Mouse (Mus musculus): Measurements from ENCODE around the gene Pawr.

The Pawr gene

DNA sequence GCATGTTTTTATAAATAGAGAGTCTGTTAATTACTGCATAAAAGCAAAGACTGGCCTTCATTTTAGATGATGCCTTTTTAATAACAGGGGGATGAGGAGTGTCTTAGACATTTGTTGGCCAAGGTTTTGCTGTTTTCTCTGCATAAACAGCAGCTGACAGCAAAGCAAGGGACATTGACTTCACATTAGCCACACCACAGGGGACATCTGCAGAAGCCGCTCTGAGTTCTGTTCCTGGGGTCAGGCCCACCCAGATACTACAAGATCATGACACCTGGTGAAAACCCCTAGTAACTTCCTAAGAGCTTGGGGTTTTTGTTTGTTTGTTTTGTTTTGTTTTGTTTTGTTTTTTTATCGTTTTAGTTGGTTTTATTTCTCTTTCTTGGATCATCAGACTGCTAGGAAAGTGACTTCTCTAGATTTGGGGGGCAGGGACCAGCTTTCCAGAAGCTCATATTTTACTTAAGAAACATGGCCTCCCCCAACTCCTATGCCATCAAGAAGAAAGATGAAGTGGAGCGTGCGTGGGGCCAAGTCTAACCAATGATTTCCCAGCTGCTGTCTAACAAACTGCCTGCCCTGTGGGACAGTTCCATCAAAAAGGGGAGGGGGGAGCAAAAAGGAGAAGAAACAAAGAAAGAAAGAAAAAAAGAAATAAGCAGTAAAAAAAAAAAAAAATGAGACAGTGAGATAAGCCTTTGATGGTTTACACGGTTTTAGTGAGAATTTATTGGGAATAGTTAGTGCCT, 57.4 kb downstream of the Pawr start:
- DNase-seq (ENCODE audit: low read depth, low spot score) = no peak

DNA sequence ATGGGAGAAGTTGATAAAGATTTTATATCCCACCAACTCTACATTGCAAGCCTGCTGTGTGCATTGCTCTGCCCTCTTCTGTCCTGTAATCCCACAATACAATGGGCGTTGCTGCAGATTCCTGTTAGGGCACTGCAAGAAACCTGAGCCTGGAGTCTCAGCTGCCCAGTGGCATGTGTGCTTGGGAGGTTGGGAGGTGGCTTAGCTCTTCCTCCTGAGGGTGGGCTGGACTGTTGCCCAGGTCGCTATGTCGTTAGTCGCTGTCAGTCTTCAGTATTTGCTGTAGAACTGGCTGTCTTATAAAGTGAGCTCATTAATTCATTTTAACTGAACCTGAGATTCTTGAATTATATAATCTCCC, 58.0 kb downstream of the Pawr start:
- DNase-seq (ENCODE audit: low read depth, low spot score) = peak; percentile 33

DNA sequence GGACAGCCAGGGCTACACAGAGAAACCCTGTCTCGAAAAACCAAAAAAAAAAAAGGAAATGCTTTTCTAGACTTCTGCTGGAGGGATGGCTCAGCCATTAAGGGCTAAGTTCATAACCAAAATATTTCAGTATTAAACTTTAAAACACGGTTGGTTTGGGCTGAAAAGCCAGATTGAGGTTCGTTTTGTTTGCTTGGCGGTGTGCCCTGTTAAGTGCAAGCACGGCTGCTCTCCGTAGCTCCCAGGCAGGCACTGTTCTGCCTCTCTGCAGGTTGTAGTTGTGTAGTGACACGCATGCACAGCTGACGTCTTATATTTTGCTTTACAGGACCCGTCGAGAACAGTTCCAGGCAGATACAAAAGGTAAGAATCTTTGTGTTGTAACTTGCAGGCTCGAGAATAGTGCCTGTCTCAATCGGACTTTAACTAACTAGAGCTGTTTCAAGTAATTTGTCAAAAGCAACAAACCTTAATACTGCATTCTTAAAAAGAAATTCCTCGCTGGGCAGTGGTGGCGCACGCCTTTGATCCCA, 59.5 kb downstream of the Pawr start:
- DNase-seq (ENCODE audit: low read depth, low spot score) = no peak

DNA sequence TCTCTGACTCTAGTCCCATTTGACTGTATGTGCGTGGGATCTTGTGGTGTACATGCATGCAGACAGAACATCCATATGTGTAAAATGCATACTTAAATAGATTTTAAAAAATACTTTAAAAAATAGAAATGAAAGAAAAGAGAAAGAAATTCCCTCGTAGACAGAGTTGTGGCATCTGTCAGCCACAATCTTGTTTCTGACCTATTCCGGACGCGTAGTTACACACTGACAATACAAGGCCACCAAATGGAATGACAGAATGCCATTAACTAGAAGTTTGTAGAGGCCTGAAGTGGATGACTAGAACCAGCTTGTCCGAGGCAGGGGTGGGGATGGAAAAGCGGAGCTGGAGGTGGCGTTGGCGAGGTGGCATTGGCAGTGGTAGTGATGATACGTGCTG, 60.2 kb downstream of the Pawr start:
- no peak for DNase-seq (ENCODE audit: low read depth, low spot score)

DNA sequence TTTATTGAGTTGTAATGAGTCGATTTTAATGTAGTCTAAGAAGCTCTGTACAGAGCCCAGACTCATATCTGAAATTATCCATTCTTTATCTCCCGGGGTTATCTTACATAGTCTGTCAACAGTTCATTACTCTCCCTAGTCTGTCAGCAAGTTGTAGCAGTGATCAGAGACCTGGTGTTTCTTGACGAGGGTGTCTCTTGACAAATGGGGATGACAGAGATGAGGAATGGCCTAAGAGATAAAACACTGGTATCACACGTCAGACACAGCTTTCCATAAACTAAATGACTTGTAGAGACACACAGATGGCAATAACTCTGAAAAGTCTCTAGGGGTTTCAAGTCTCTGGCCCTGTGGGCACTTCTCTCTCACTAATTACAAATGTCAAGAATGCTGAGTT, 62.4 kb downstream of the Pawr start:
- no peak for DNase-seq (ENCODE audit: low read depth, low spot score)

DNA sequence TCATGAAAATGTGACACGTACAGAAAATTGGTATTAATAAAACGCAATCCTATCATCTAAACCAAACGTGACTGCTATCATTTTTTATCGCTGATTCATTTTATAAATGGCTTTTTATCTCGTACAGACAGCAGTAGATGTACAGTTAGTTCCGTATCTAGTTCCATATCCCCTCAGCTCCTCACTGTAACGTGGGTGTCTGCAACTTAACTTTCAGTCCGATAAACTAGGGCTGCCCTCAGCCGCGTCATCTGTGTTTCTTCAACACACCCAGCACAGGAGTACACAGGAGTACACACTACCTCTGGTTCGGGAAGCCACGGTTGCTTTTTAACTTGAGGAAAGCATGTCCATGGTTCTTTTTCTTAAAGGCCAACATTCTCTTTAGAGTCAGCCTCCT, 63.3 kb downstream of the Pawr start:
- no peak for DNase-seq (ENCODE audit: low read depth, low spot score)

DNA sequence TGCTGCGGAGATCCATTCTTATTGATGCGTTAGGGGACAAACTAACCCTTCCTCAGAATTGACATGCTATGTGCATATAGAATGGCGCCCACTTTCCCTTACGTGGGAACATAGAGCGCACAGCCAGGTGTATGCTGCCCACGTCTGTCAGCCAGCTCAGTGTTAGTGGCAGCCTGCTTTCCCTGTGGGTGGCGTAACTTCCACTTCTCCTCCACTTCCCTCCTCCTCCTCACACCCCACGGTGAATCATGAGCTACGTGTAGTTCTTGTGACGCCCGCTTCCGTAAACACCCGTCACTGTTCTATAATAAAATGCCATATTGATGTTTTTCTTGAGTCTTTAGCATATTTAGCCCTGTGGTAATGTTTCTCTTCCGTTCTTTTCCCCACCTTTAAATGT, 63.7 kb downstream of the Pawr start:
- no peak for DNase-seq (ENCODE audit: low read depth, low spot score)

DNA sequence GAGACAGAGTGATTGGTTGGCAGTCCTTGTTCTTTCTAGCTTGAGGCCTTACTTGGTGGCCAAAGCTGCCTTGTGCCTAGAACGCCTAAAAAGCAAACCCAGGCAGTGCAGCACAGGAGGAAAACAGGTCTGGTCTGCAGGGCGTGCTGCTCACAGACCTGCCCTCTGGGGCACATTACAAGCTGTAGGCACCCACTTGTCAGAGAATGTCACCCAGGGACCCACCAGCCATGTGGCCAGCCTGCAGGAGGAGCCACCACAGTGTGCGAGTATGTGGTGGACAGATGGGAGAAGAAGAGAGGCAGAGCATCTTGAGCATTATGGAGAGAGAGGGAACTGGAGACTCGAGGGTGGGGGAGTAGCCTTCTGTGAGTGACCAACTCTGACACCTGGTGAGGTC, 70.8 kb downstream of the Pawr start:
- no peak for DNase-seq (ENCODE audit: low read depth, low spot score)

DNA sequence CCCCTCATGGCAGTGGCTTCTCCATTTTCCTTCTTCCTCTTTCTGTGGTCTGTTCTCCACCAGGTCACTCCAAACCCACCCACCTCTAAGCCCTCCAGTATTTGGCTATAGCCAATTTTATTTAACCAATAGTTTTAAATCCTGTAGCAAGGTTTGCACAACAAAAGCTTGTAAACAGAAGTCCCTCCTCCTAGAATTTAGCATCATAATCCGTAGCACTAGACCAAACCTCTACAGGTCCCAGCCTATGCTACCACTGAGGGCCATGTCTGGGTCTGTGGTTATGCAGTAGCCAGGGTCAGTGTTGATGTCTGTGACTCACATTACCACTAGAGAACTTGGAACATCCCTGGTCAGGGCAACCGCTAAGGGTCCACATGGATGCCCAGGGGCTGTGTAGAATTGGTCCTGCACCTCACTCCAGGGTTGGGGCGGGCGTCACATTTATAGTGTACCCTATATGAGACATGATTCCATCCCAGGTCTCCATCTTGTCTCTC, 71.5 kb downstream of the Pawr start:
- peak; percentile 51 for DNase-seq (ENCODE audit: low read depth, low spot score)

DNA sequence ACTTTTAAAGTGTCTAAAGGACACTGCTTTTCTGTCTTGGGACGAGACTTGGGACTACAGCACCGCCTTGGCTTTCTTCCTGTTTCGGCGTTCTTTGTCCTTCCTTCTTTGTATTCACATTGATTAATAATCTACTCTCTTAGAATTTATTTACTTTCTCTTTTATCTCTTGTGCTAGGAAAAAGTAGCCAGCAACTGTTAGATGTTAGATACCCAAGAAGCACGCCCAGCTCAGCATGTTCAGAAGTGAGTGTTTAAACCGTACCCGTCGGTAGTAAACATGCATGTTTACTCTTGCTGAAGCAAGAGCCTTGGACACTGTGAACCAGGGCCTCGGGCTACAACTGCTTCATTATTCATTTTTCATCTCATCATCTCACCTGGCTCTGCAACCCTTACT, 72.2 kb downstream of the Pawr start:
- DNase-seq (ENCODE audit: low read depth, low spot score) = no peak

DNA sequence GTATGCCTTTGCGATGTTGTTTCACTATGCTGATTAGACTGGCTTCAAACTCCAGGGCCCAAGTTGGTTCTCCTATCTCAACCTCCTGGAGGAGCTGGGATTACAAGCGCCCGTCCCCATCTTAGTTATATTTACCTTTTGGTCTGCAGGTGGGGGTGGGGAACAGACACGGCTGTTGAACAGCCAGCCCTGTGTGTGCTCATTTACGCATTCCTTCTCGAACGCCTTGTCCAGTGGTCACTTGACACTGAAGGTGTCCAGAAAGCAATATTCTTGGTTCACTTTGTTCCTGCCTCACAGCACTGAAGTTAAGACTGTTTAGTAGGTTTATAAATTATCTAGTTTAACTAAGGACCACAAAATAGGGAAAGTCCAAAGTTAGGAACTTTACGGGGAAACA, 73.2 kb downstream of the Pawr start:
- DNase-seq (ENCODE audit: low read depth, low spot score) = no peak

DNA sequence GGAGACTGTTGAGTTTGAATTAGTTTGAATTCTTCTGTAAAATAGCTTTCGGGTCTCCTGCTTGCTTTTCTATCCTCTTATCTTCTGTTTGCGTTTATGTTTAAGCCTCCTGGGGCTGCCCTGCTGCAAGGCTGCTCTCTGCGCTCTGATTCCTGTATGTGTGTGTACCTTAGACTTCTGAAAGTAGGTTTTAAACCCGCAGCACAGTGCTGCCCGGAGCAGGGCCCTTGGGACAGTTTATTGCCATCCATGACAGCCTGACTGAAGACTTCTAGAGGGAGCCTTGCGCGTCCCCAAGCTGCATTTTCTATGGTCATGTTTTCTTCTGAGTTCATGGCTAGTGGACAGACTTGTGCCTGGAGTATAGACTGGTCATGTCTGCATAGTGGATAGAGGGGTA, 74.0 kb downstream of the Pawr start:
- DNase-seq (ENCODE audit: low read depth, low spot score) = no peak

DNA sequence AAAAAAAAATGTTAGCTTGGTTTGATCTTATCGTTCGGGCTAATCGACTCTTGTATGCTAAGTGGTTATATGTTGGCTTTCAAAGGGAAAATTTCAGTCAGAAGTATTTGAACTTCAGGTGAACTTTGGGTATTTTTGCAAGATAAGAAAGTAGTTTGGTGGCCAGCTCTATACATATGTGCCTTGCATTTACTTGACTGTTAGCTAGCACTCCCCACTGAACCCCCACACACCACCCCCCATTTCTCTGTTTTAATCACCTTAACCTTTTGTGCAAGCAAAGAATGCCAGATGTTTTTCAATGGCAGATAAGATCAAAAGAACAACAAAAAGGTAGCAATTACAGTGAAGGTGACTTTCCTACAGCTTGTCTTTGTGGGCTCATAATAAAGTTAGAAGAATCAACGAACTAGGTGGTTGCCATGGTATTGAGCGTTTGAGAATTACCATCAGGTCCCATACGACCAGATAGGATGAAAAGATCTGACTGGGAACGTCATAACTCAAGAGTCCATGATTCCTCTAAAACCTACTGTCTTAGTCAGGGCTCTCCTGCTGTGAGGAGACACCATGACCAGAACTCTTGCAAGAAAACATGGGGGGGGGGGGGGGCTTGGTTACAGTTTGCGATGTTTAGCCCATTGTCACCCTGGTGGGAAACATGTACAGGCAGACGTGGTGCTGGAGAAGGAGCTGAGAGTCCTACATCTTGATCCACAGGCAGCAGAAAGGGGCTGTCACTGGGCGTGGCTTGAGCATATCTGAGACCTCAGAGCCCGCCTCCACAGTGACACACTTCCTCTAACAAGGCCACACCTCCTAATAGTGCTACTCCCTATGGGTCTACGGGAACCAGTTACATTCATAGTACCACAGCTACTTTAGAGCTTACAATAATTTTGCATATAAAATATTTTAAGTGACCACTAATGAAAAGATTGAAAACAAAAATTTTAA, 75.2 kb downstream of the Pawr start:
- peak; percentile 74 for DNase-seq (ENCODE audit: low read depth, low spot score)

DNA sequence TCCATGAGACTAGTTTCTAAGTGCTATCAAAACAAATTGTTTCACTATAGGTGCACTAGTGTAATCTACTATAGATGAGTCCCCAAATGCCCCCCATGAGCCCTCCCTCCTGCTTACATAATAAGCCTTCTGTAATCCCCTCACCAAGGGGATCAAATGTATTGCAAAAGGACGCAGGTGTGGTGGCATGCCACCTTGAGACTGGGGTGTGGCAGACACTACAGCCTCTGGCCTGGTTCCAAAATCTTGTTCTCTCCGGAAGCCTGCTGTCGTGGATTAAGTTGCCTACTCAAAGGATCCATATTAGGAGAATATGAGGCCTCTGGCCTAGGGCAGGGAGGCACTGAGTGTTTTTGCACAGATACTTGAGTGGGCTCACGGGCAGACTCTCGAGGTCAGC, 76.1 kb downstream of the Pawr start:
- DNase-seq (ENCODE audit: low read depth, low spot score) = peak; percentile 39

DNA sequence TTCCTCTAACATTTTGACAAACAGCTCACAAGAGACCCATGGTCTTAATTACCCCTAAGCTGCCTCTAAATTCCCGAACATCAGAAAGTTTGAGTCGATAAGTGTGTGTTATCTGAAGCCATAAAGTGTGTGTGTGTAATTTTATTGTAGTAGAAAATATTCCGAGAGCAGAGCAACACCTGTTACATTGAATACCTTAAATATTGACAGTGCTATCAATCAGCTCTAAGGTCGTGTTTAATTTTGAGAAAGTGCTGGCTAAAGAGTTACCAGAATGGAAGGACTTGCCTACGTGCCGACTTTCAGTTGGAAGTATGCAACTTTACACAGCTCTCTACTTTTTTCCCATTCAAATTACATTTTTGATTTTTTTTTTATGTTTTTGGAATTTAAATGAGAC, 76.5 kb downstream of the Pawr start:
- DNase-seq (ENCODE audit: low read depth, low spot score) = no peak

DNA sequence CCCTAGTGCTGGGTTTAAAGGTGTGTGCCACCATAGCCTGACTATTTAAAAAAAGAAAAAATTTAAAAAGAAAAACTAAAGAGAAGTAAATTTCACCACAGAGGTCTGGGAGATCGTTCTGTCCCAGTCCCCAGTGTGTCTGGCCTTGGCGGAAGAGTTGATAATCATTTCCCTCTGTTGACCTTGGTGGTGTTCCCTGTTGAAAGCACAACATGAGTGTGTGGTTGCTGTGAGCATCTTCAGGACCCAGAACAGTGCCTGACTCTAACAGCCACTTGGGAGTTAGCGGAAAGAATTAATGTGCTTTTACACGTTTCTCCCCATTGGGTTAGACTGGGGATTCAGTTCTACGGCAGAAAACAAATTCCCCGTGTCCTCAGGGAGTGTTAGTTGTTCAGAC, 77.1 kb downstream of the Pawr start:
- DNase-seq (ENCODE audit: low read depth, low spot score) = no peak

DNA sequence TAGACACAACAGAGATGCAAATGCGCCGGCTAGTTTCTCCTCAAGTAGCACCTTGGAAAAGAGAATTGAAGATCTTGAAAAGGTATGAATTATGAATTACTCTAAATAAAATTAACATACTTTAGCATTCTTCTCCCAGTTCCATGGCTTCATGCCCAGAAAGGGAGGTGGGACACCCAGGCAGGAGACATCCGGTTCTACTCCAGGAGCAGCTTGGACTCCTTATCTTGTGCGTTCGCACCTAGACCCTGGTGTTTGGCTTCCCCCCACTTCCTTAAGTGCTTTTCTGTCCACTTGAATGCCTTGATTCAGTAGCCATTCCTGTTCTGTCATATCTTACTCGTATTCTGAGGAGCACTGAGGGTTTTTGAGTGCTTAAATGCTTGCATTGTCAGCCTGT, 77.6 kb downstream of the Pawr start:
- no peak for DNase-seq (ENCODE audit: low read depth, low spot score)

DNA sequence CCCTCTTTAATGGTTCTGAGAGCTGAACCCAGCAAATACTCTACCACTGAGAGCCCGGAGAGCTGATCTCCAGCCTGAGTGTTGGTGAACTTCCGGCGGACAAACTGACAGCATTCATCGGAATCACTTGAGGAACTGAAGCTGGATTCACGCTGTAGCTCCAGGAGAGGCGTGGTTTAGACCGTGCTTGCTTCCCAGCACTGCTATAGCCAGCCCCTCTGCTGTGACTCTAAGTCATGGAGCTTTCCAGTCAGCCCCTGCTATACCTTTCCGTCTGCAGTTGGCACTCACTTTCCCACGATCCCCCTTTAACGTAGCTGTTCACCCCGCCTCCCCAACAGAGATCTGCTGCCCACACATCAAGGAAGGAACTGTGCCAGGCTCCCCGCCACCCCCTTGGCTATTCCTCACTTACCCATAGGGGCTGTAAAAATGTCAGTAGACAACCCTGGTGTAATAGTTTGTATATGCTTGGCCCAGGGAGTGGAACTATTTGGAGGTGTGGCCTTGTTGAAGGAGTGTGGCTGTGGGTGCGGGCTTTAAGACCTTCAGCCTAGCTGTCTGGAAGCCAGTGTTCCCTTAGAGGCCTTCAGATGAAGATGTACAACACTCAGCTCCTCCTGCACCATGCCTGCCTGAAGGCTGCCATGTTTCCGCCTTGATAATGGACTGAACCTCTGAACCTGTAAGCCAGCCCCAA, 83.2 kb downstream of the Pawr start:
- peak; percentile 83 for DNase-seq (ENCODE audit: low read depth, low spot score)

DNA sequence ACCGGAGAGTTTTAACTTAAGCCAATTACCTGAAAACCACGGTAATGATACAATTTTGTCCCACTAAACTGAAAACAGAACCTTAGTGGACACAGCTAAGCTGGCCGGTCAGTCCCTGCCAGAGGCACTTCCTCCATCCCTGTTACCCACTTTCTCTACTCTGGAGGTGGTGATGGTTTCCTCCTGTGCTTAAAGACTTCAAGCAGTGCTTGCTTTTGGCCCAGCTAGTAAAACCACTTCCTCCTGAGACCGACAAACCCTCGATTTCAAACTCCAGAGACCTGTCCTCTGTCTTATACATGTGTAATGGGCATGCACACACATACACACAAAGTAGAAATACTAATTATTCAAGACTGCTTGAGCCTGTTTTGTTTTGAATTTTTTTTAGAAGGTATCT, 85.5 kb downstream of the Pawr start:
- no peak for DNase-seq (ENCODE audit: low read depth, low spot score)

DNA sequence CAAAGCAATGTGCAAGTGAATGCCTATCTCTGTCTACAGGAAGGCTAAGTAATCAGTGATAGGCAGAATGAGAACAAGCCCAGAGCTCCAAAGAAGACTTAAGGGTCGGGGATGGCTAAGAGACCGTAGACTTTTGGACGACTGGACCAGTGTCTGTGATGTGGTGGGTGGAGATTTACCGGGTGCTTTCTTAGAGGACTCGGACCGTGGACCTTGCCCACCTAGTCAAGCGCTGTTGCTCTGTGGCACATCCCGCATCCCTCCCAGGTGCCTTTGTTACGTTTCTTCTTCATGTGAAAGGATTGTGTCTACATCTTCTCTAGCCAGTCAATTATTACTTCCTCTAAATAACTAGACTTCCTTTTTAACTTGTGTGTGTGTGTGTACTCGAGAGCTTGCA, 98.6 kb downstream of the Pawr start:
- no peak for DNase-seq (ENCODE audit: low read depth, low spot score)

DNA sequence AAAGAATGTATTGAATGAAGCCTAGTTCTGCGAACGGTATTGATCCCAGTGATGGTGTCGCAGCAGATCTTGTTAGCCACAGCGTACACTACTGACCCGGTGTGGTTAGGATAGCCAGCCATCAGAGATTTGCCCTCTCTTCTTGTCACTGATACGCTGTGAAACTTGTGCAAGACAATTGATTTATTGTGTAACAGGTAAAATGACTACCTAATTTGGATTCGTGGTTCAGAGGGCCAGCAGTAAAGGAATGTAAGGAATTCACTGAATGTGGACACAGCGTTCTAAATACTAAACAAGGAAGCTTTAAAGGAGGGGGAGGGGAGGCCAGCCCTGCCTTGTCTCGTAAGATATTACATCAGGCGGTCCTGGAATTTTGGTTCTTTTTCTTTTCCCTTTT, 100.3 kb downstream of the Pawr start:
- peak; percentile 74 for DNase-seq (ENCODE audit: low read depth, low spot score)

DNA sequence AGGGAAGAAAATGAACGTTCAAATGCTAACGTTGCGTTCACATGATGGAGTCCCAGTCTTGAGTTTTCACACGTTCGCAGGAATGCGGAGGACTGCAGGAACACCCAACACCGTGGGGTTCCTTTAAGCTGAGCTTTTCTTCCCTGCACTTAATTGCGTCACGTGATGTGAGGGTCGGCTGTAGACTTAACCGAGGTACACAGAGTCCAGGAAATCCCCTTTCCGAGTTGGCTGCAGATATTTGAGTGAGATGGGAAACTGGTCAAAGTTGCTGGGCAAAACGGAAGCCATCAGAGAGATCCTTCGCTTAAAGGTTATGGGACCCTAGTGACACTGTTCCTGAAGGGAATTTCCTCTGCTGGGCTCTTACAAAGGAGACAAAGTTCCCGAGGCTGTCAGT, 102.1 kb downstream of the Pawr start:
- DNase-seq (ENCODE audit: low read depth, low spot score) = peak; percentile 83

Data from ES-CJ7 (cell line).